Mouse (Mus musculus) ES-E14 (cell line): ENCODE measurements at regions not wholly inside any gene's neighbourhood (a gene's known extent, or its start where the extent isn't known, plus 50 kb on each side); places are given as distances from the start of the nearest gene placed in this dataset.

Experiments
- CHD2 ChIP-seq: IDR thresholded peaks from 2 replicates; pipeline ENCODE4 v1.6.1; 2014; ENCODE audit warnings: mild to moderate bottlenecking, low read depth, low read length, inconsistent platforms
- HCFC1 ChIP-seq: IDR thresholded peaks from 2 replicates; pipeline ENCODE4 v1.6.1; 2012; ENCODE audit warnings: low read length, inconsistent platforms, borderline replicate concordance; ENCODE audit not compliant: insufficient read depth
- MAFK ChIP-seq: IDR thresholded peaks from 2 replicates; pipeline ENCODE4 v1.6.1; 2014; ENCODE audit warnings: mild to moderate bottlenecking, low read depth, low read length, inconsistent platforms; ENCODE audit not compliant: insufficient read depth
- ZC3H11A ChIP-seq: IDR thresholded peaks from 2 replicates; pipeline ENCODE4 v1.6.1; 2012; ENCODE audit warnings: low read depth, mild to moderate bottlenecking, inconsistent platforms, low read length, borderline replicate concordance
- ZNF384 ChIP-seq: IDR thresholded peaks from 2 replicates; pipeline ENCODE4 v1.6.1; 2012; ENCODE audit warnings: low read depth, low read length, inconsistent platforms

GRCm38 (mm10) chr8:112238681-112239080, 223.8 kb upstream of the Gm6793 start:
- TF ChIP-seq ZNF384 (no peak), HCFC1 (no peak), MAFK (no peak), CHD2 (no peak), ZC3H11A (no peak)
